Mouse (Mus musculus) lung, postnatal 0 days (tissue): ENCODE results near the gene Gm3417. TPM values are rescaled to one million over a fixed set of nuclear protein-coding genes. Genes with fewer than 3 reads are reported as not detected.

Experiments used
- ATAC-seq: fragments of 200-750 bp; cut with Nextera tagmentation; 2 replicates; pipeline ENCODE4 v1.8.0; 2017; ENCODE audit warnings: moderate library complexity
- DNase-seq: peaks from one replicate; pipeline ENCODE4 v3.0.0-alpha.2; 2016; ENCODE audit warnings: low spot score
- H3K27ac ChIP-seq: fragments of 300-500 bp; sonication (generic); 2 replicates; pipeline ENCODE4 v1.5.1; 2014; ENCODE audit warnings: antibody characterized with exemption, mild to moderate bottlenecking, low read length, mixed read lengths
- H3K27me3 ChIP-seq: fragments of 300-500 bp; sonication (generic); replicated peaks from 2 replicates; pipeline ENCODE4 v1.6.1; 2014; ENCODE audit warnings: low read length, mixed read lengths; ENCODE audit not compliant: insufficient read depth
- H3K36me3 ChIP-seq: fragments of 300-500 bp; sonication (generic); 2 replicates; pipeline ENCODE4 v1.6.1; 2014; ENCODE audit warnings: low read length, mixed read lengths; ENCODE audit not compliant: insufficient read depth
- H3K4me1 ChIP-seq: fragments of 300-500 bp; sonication (generic); 2 replicates; pipeline ENCODE4 v1.6.1; 2014; ENCODE audit warnings: antibody characterized with exemption, low read depth, low read length, mixed read lengths; ENCODE audit not compliant: insufficient read depth
- H3K4me2 ChIP-seq: fragments of 300-500 bp; sonication (generic); replicated peaks from 2 replicates; pipeline ENCODE4 v1.6.1; 2014; ENCODE audit warnings: low read depth, mild to moderate bottlenecking, low read length, moderate library complexity, mixed read lengths
- H3K4me3 ChIP-seq: fragments of 300-500 bp; sonication (generic); 2 replicates; pipeline ENCODE4 v1.5.1; 2014; ENCODE audit warnings: low read depth, low read length
- H3K9ac ChIP-seq: fragments of 300-500 bp; sonication (generic); replicated peaks from 2 replicates; pipeline ENCODE4 v1.6.1; 2014; ENCODE audit warnings: low read depth, mild to moderate bottlenecking
- H3K9me3 ChIP-seq: fragments of 300-500 bp; sonication (generic); 2 replicates; pipeline ENCODE4 v1.6.1; 2016; ENCODE audit warnings: low read length, mixed read lengths
- CTCF ChIP-seq: IDR thresholded peaks from 2 replicates; pipeline ENCODE4 v1.5.1; 2016; ENCODE audit warnings: antibody characterized with exemption, mild to moderate bottlenecking
- EP300 ChIP-seq: IDR thresholded peaks from 2 replicates; pipeline ENCODE4 v1.6.1; 2016; ENCODE audit warnings: antibody characterized with exemption, mild to moderate bottlenecking, control low read depth
- WGBS: fragments of 180-500 bp; shearing (Covaris S2); extraction: QIAGEN DNeasy Blood & Tissue Kit; methylation state at CpG from one replicate; pipeline ENCODE4 v1.1.7; 2014; 5-methylcytosine and 5-hydroxymethylcytosine counted together
- polyA plus RNA-seq: library from polyadenylated mRNA; unstranded; fragments of >200 nt; fragmentation: Nextera tagmentation; extraction: Ambion mirVana; gene quantifications from 2 replicates; pipeline ENCODE4 v1.2.1, GENCODE M21; 2015

Gene Gm3417
- polyA plus RNA-seq, 1 experiment from 2014 or later = 0.39 TPM

- Histone ChIP-seq H3K27me3 (no peaks in the 10 kb centered on the region), H3K4me3 (peak overlapping the region; percentile 63), H3K36me3 (no peaks in the 10 kb centered on the region), H3K27ac (peak overlapping the region; percentile 77; the same call in 1 of the 2 replicates), H3K4me1 (peaks cover 2% of the 10 kb centered on the region; the same call in 1 of the 2 replicates), H3K9ac (peak overlapping the region; percentile 57), H3K4me2 (peak overlapping the region; percentile 80), H3K9me3 (no peaks in the 10 kb centered on the region)
- ATAC-seq = peak; percentile 11
- DNase-seq = no peak
- 0% methylated on average over 15 of the region's 23 CpGs for WGBS
- TF ChIP-seq EP300 = no peak
- TF ChIP-seq CTCF = no peak
Measured at GRCm38 (mm10) chr17:14960520-14960919, 18.1 kb downstream of the Gm3417 start.

GRCm38 (mm10) chr17:14959979-14960378 lies 18.6 kb downstream of the Gm3417 start:
- peak overlapping the region; percentile 80 for H3K4me2 ChIP-seq
- peak; percentile 25 for DNase-seq
- H3K27ac ChIP-seq = no peak overlapping the region
- H3K4me3 ChIP-seq = no peak overlapping the region
- no peak overlapping the region for H3K9ac ChIP-seq
- H3K27me3 ChIP-seq = no peaks in the 10 kb centered on the region
- no peaks in the 10 kb centered on the region for H3K9me3 ChIP-seq
- TF ChIP-seq CTCF (no peak), EP300 (no peak)
- ATAC-seq = no peak
- WGBS = 22% methylated on average over 3 of the region's 3 CpGs
- H3K36me3 ChIP-seq = no peaks in the 10 kb centered on the region
- peaks cover 2% of the 10 kb centered on the region; the same call in 1 of the 2 replicates for H3K4me1 ChIP-seq

GRCm38 (mm10) chr17:14958686-14959327 lies 19.8 kb downstream of the Gm3417 start:
- Histone ChIP-seq H3K9me3 (no peaks in the 10 kb centered on the region), H3K4me1 (peaks cover 2% of the 10 kb centered on the region; the same call in 1 of the 2 replicates), H3K9ac (no peak overlapping the region), H3K27me3 (no peaks in the 10 kb centered on the region), H3K4me2 (no peak overlapping the region), H3K36me3 (peaks cover 6% of the 10 kb centered on the region; the same call in 1 of the 2 replicates), H3K4me3 (no peak overlapping the region), H3K27ac (no peak overlapping the region)
- DNase-seq (no peak), ATAC-seq (no peak)
- TF ChIP-seq CTCF = no peak
- 85% methylated on average over 5 of the region's 5 CpGs for WGBS

GRCm38 (mm10) chr17:14953452-14953851 lies 25.1 kb downstream of the Gm3417 start:
- H3K27ac ChIP-seq = no peak overlapping the region
- H3K36me3 ChIP-seq = peaks cover 16% of the 10 kb centered on the region; the same call in 1 of the 2 replicates
- no peaks in the 10 kb centered on the region for H3K9me3 ChIP-seq
- no peak overlapping the region for H3K4me2 ChIP-seq
- no peak overlapping the region for H3K9ac ChIP-seq
- DNase-seq (no peak), ATAC-seq (no peak)
- H3K4me1 ChIP-seq = no peaks in the 10 kb centered on the region
- no peak overlapping the region for H3K4me3 ChIP-seq
- WGBS = 79% methylated on average over 8 of the region's 8 CpGs
- no peaks in the 10 kb centered on the region for H3K27me3 ChIP-seq
- TF ChIP-seq CTCF (no peak), EP300 (no peak)

- no peak overlapping the region for H3K9ac ChIP-seq
- no peaks in the 10 kb centered on the region for H3K27me3 ChIP-seq
- TF ChIP-seq CTCF = no peak
- no peak for TF ChIP-seq EP300
- no peak overlapping the region for H3K27ac ChIP-seq
- no peak overlapping the region for H3K4me3 ChIP-seq
- peaks cover 15% of the 10 kb centered on the region; the same call in 1 of the 2 replicates for H3K36me3 ChIP-seq
- ATAC-seq (no peak), DNase-seq (no peak)
- H3K9me3 ChIP-seq = no peaks in the 10 kb centered on the region
- H3K4me2 ChIP-seq = no peak overlapping the region
- 0 out of 2 replicates have a peak, but pooled peaks cover 3% of the 10 kb centered on the region for H3K4me1 ChIP-seq
- WGBS = 77% methylated on average over 7 of the region's 7 CpGs
Measured at GRCm38 (mm10) chr17:14949161-14949827, 29.3 kb downstream of the Gm3417 start.

GRCm38 (mm10) chr17:14944551-14944950 lies 34.0 kb downstream of the Gm3417 start:
- Histone ChIP-seq H3K36me3 (peaks cover 5% of the 10 kb centered on the region; the same call in 1 of the 2 replicates), H3K4me2 (no peak overlapping the region), H3K4me3 (no peak overlapping the region), H3K4me1 (peaks cover 9% of the 10 kb centered on the region; the same call in 1 of the 2 replicates), H3K27ac (no peak overlapping the region), H3K9ac (no peak overlapping the region), H3K9me3 (no peaks in the 10 kb centered on the region), H3K27me3 (no peaks in the 10 kb centered on the region)
- 94% methylated on average over 1 of the region's 1 CpGs for WGBS
- ATAC-seq (no peak), DNase-seq (no peak)
- TF ChIP-seq EP300 (no peak), CTCF (no peak)
